Mouse (Mus musculus): ENCODE measurements around the gene Map7. TPM values are rescaled to one million over a fixed set of nuclear protein-coding genes. Genes with fewer than 3 reads are reported as not detected.

The Map7 gene
- under 1 TPM in 1 of 2 experiments, not detected in 1; 0.05 TPM for polyA plus RNA-seq (2012; fragmentation: generic; extraction: Trizol)

DNA sequence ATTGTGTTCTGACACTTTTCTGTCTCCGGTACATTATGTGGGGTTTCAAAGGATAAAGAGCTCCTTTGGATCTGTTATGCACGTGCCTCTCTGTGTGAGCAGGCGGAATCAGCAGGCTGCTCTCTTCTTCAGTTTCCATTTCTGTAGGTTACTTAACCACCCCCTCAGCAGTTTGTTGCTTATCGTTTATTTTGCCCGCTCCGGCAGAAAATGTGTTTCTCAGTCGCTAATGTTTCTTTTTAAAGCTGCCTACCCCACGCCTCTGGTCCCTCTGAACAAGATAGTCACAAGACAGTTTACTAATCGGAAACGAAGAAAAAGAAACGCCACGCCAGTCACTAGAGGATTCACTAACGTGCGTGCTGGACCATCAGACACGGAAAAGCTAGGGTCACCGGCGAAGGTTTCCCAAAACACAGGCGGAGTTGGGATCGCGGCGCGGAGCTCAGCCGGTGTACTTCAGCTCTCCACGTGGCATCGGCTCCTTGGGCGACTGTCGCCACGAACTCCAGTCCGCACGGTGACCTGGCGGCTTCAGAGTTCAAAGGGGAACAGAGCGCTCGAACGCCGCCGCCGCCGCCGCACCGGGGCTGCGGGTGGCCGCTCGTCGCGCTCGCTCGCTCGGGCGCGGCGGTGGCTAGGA, at the start of gene Map7:
TSS of gene Map7 (plus strand) at position 342 of the 643 bp plus-strand sequence.

DNA sequence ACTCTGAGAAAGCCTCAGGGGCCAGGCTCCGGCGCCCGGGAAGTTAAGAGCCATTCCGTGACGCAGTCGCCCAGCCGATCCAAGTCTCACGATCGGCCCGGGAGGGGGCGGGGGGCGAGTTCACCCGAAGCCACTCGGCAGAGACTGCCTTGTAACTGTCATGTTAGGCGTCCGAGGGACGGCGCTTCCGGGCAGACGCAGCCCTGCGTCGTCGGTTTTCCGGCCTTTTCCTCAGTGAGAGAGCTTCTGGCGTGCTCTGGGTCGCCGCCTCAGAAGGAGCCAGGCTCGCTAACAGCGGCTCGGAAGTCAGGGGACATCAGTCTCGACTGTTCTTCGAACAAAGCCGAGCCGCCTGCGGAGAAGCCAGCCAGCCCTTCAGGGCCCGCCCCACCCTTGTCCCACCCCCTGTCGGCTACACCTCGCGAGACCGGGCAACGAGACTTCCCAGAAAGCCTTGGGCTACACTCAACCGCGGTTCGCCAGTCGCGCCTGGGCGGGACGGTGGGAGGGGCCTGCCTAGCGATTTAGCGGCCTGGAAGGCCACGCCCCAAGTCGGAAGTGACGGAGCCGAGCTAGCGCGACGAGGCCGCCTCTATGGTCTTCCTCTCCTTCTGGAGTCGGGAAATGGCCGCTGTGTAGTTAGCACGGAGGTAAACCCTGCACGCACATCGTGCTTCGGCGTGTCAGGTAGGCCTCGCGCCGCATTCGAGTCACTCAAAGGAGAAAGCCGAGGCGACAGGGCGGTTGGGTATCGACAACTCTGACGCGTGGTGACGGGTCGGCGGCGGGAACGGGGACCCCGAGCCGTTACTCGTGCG, 163.9 kb downstream of the Map7 start, which contains the start of gene Bclaf1:
TSS of gene Bclaf1 (plus strand) at position 552 of the 818 bp plus-strand sequence.

Other genes with a start within 250 kb of the Map7 start
- gene Pex7, start 240.8 kb upstream of the Map7 start, polyA plus RNA-seq (2012; fragmentation: generic; extraction: Trizol) = 10 to 100 TPM in 1 of 2 experiments, 1 to 10 TPM in 1; 1.1 to 14.3 TPM
- 1 to 10 TPM in 1 of 2 experiments, under 1 TPM in 1; 0.15 to 1.3 TPM for gene Map3k5, start 214.0 kb upstream of the Map7 start, polyA plus RNA-seq (2012; fragmentation: generic; extraction: Trizol)
- gene Bclaf1, start 164.0 kb downstream of the Map7 start, polyA plus RNA-seq (2012; fragmentation: generic; extraction: Trizol) = 10 to 100 TPM in 1 of 2 experiments, 1 to 10 TPM in 1; 3.3 to 13.5 TPM
- 1 to 10 TPM in 1 of 2 experiments, under 1 TPM in 1; 0.89 to 4.7 TPM for gene Mtfr2, start 199.3 kb downstream of the Map7 start, polyA plus RNA-seq (2012; fragmentation: generic; extraction: Trizol)

All from C3H10T1/2 (cell line).